Mouse (Mus musculus) B cell, adult 62 days (primary cell): ENCODE results near the gene Mprip. TPM values are rescaled to one million over a fixed set of nuclear protein-coding genes. Genes with fewer than 3 reads are reported as not detected.

Experiments
- total RNA-seq: library from RNA; stranded (reverse); gene quantifications from 4 replicates; pipeline ENCODE4 v1.2.4, GENCODE M21; 2023

Gene Mprip
- total RNA-seq: 82.5 to 102 TPM (median 85.8 TPM) in 4 replicates

GRCm38 (mm10) chr11:59661005-59661404, at the start of gene Mprip:
Mprip (plus strand) TSS chr11:59661305.

GRCm38 (mm10) chr11:59787199-59787781, 126.2 kb downstream of the Mprip start, which contains the start of gene Pld6:
Pld6 (minus strand) TSS chr11:59787645.

GRCm38 (mm10) chr11:59809670-59810474, 148.8 kb downstream of the Mprip start, which contains the start of gene Flcn:
Flcn (minus strand) TSS chr11:59810016.

Other genes with a start within 250 kb of the Mprip start
- gene Jmjd4, start 211.3 kb upstream of the Mprip start, total RNA-seq: 10.2 to 12.5 TPM (median 11.7 TPM) in 4 replicates
- gene Snap47, start 210.1 kb upstream of the Mprip start, total RNA-seq: 14.5 to 17.4 TPM (median 14.9 TPM) in 4 replicates
- gene Zfp867, start 188.8 kb upstream of the Mprip start, total RNA-seq: 4.1 to 4.7 TPM (median 4.3 TPM) in 4 replicates
- gene Zkscan17, start 134.6 kb upstream of the Mprip start, total RNA-seq: 16.7 to 20.2 TPM (median 17.6 TPM) in 4 replicates
- gene Nlrp3, start 119.7 kb upstream of the Mprip start, total RNA-seq: 0.94 to 3.2 TPM (median 1.5 TPM) in 4 replicates
- not detected in 4 replicates for gene Olfr222, start 85.1 kb upstream of the Mprip start, total RNA-seq
- not detected in 4 replicates for gene Olfr223, start 68.0 kb upstream of the Mprip start, total RNA-seq
- 0.41 to 1.1 TPM (median 0.46 TPM) in 3 of 4 replicates, not detected in the other for gene Pld6, start 126.3 kb downstream of the Mprip start, total RNA-seq
- 122 to 136 TPM (median 128 TPM) in 4 replicates for gene Flcn, start 148.7 kb downstream of the Mprip start, total RNA-seq
- 7.2 to 11.7 TPM (median 10.5 TPM) in 4 replicates for gene Nt5m, start 178.1 kb downstream of the Mprip start, total RNA-seq
- 87.0 to 108 TPM (median 102 TPM) in 4 replicates for gene Cops3, start 178.5 kb downstream of the Mprip start, total RNA-seq